Mouse (Mus musculus): ENCODE measurements around the gene Zfp575. TPM values are rescaled to one million over a fixed set of nuclear protein-coding genes. Genes with fewer than 3 reads are reported as not detected.

The Zfp575 gene
- polyA plus RNA-seq, 1 experiment from 2014 or later = 1.7 TPM

DNA sequence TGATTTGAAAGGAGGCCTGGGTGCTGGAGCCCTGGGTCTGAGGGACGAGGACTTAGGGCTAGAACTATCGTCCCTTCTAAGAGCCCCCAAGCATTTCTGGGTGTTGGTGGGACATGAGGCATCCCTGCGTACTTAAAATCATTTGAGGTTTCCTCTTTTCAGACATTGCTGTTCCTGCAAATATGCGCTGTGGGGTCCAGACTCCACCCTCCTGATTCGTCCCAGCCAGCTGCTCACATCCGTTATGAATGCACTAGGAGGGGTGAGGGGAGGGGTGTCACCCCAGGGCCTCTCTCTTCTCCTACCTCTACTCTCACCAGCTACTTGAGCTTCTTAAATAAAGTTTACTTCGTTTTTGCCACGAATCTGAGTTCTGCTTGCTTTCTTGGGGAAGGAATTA lies 21.1 kb upstream of the Zfp575 start:
- Histone ChIP-seq H3K9ac (ENCODE audit: low read length) (no peak overlapping the region), H3K9me3 (ENCODE audit: control insufficient read depth, low read length) (no peaks in the 10 kb centered on the region), H3K4me2 (ENCODE audit: low read depth) (no peak overlapping the region), H3K27ac (ENCODE audit: low read depth, low read length) (no peak overlapping the region), H3K27me3 (ENCODE audit: control insufficient read depth, insufficient read depth, low read length) (peaks cover 39% of the 10 kb centered on the region), H3K4me1 (ENCODE audit: control insufficient read depth, insufficient read depth, low read length) (peaks cover 9% of the 10 kb centered on the region; the same call in 1 of the 2 replicates), H3K36me3 (ENCODE audit: control insufficient read depth, insufficient read depth, low read length) (no peaks in the 10 kb centered on the region), H3K4me3 (ENCODE audit: low read depth, low read length) (no peak overlapping the region)
- ATAC-seq (ENCODE audit: insufficient read depth, low FRiP score, low TSS enrichment) (no peak), DNase-seq (ENCODE audit: low spot score) (no peak)
- 78% methylated on average over 8 of the region's 8 CpGs for WGBS

DNA sequence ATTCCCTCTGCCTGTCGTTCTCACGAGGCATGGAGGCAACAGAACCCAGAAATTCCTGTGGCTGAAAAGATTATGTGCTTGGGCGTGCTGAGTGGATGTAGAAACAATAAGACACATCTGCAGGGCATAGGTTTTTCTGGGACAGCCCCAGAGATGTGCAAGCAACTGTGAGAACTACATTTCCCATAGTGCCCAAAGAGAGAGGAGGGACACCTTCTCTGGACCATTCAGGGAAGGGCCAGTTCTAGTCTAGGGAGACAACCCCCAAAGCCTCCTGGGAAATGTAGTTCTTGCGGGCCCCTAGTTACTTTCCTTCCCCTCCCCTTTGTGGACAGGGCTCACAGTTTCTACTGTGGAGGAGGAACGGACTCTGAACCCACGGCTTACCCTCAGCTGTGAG lies 20.6 kb upstream of the Zfp575 start:
- peaks cover 34% of the 10 kb centered on the region for H3K27me3 ChIP-seq (ENCODE audit: control insufficient read depth, insufficient read depth, low read length)

DNA sequence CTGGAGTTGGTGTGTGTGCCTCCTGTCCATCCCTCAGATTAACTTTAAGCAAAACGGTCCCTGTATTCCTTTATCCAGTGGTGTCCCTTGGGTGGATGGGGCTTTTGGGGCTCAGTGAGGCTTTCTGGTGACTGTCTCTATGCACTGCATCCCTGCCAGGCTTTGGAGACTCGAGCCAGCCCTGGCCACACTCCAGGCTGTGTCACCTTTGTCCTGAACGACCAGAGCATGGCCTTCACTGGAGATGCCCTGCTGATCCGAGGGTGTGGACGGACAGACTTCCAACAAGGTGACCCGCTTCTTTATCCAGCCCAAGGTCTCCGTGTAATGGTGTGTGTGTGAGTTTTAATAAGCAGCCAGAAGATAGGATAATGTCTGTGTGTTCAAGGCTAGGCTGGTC lies 18.6 kb upstream of the Zfp575 start:
- no peak overlapping the region for H3K9ac ChIP-seq (ENCODE audit: low read length)
- no peak overlapping the region for H3K4me3 ChIP-seq (ENCODE audit: low read depth, low read length)
- ATAC-seq (ENCODE audit: insufficient read depth, low FRiP score, low TSS enrichment) (no peak), DNase-seq (ENCODE audit: low spot score) (no peak)
- H3K27ac ChIP-seq (ENCODE audit: low read depth, low read length) = no peak overlapping the region
- no peaks in the 10 kb centered on the region for H3K9me3 ChIP-seq (ENCODE audit: control insufficient read depth, low read length)
- no peak overlapping the region for H3K4me2 ChIP-seq (ENCODE audit: low read depth)
- H3K36me3 ChIP-seq (ENCODE audit: control insufficient read depth, insufficient read depth, low read length) = no peaks in the 10 kb centered on the region
- peaks cover 7% of the 10 kb centered on the region; the same call in 1 of the 2 replicates for H3K4me1 ChIP-seq (ENCODE audit: control insufficient read depth, insufficient read depth, low read length)
- peaks cover 14% of the 10 kb centered on the region for H3K27me3 ChIP-seq (ENCODE audit: control insufficient read depth, insufficient read depth, low read length)
- WGBS = 84% methylated on average over 7 of the region's 7 CpGs

More for the DNA sequence above, 20.6 kb upstream of the Zfp575 start:
- Histone ChIP-seq H3K36me3 (ENCODE audit: control insufficient read depth, insufficient read depth, low read length) (no peaks in the 10 kb centered on the region), H3K4me2 (ENCODE audit: low read depth) (no peak overlapping the region), H3K9me3 (ENCODE audit: control insufficient read depth, low read length) (no peaks in the 10 kb centered on the region), H3K27ac (ENCODE audit: low read depth, low read length) (no peak overlapping the region), H3K4me1 (ENCODE audit: control insufficient read depth, insufficient read depth, low read length) (peaks cover 9% of the 10 kb centered on the region; the same call in 1 of the 2 replicates), H3K4me3 (ENCODE audit: low read depth, low read length) (no peak overlapping the region), H3K9ac (ENCODE audit: low read length) (no peak overlapping the region)
- WGBS = 44% methylated on average over 6 of the region's 6 CpGs
- ATAC-seq (ENCODE audit: insufficient read depth, low FRiP score, low TSS enrichment) = no peak
- DNase-seq (ENCODE audit: low spot score) = no peak

DNA sequence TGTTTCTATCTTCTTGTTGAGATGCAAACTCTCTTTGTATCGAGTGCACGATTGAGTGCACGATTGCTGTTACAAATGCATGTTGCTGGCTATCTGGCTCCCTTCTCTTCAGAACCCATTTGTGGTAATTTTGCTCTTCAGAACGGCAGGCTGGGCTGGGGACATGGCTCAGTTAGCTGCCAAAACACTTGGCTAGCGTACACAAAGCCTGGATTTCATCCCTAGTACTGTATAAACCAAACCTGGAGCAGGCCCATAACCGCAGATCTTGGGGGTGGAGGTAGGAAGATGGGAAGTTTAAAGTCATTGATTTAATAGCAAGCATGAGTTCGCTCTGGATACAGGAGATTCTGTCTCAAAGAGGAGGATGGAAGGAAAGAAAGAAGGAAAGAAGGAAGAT lies 18.1 kb upstream of the Zfp575 start:
- peaks cover 4% of the 10 kb centered on the region; the same call in 1 of the 2 replicates for H3K4me1 ChIP-seq (ENCODE audit: control insufficient read depth, insufficient read depth, low read length)
- peaks cover 9% of the 10 kb centered on the region for H3K27me3 ChIP-seq (ENCODE audit: control insufficient read depth, insufficient read depth, low read length)
- H3K36me3 ChIP-seq (ENCODE audit: control insufficient read depth, insufficient read depth, low read length) = no peaks in the 10 kb centered on the region
- ATAC-seq (ENCODE audit: insufficient read depth, low FRiP score, low TSS enrichment) (no peak), DNase-seq (ENCODE audit: low spot score) (no peak)
- no peak overlapping the region for H3K9ac ChIP-seq (ENCODE audit: low read length)
- H3K27ac ChIP-seq (ENCODE audit: low read depth, low read length) = no peak overlapping the region
- H3K4me3 ChIP-seq (ENCODE audit: low read depth, low read length) = no peak overlapping the region
- WGBS = 87% methylated on average over 7 of the region's 7 CpGs
- no peaks in the 10 kb centered on the region for H3K9me3 ChIP-seq (ENCODE audit: control insufficient read depth, low read length)
- H3K4me2 ChIP-seq (ENCODE audit: low read depth) = no peak overlapping the region

DNA sequence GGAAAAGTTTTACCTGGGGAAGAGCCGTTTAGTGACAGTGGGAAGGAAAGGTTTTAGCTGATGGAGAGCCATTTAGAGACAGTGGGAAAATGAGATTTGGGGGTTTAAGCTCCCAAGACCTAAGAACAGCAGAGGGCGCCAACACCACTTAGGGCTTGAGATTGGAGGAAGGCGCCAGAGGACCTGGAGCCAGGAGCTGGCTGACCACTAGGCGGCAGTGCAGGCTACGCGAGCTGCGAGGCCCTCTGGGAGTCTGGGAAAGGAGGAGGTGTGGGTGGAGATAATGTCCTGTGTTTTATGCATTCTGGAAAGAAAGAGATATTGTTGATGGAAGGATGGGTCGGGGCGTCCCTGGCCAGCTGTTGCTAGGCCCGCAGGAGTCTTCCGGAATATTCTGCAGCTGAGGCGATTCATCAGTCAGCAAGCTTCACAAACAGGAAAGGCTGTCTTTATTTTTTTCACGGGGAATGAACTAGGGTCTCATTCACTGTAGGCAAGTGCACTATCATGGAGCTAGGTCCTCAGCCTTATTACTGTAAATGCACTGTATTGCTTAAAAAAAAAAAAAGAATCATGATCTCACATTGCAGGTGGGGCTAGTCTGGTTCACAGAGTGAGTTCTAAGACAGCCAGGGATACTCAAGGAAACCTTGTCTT lies 13.6 kb upstream of the Zfp575 start:
- peak overlapping the region; percentile 30; the same call in 1 of the 2 replicates for H3K4me2 ChIP-seq (ENCODE audit: low read depth)

DNA sequence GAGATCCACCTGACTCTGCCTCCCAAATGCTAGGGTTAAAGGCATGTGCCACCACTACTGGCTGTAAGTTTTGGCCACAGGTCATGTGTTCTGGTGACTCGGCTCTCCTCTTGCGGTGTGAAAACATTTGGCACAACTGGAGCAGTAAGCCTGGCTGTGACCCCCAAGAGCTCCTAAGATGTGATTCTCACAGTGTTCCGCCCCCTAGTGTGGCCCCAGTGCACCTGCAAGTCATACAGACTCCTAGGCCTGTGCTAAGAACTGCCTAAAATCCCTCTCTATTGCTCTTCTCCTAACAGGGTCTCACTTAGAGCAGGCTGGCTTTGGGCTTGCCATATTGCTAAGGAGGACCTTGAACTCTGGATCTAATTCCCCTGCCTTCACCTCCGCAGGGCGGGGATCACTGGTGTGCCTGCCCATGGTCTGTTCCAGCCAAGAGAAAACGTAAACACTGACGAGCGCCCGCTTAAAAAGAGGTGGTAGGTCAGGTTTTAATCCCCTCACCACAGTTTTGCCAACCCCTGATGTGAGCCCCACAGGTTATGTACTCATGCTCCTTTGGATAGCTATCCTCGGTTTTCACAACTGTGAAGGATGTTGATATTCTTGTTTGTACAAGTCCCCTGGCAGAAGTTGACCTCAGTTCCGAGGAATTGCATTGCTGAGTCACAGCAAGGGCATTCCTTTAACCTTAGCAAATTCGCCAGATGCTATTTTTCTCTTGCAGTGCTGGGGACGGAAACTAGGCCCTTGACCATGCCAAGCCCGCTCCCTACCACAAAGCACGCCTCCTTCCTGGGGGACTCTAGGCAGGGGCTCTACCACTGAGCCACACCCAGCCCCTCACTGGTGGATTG lies 12.0 kb upstream of the Zfp575 start:
- Histone ChIP-seq H3K4me2 (ENCODE audit: low read depth) (no peak overlapping the region), H3K4me3 (ENCODE audit: low read depth, low read length) (no peak overlapping the region), H3K4me1 (ENCODE audit: control insufficient read depth, insufficient read depth, low read length) (no peaks in the 10 kb centered on the region; the same call in 1 of the 2 replicates), H3K27me3 (ENCODE audit: control insufficient read depth, insufficient read depth, low read length) (peaks cover 7% of the 10 kb centered on the region), H3K9me3 (ENCODE audit: control insufficient read depth, low read length) (no peaks in the 10 kb centered on the region), H3K27ac (ENCODE audit: low read depth, low read length) (no peak overlapping the region), H3K9ac (ENCODE audit: low read length) (no peak overlapping the region), H3K36me3 (ENCODE audit: control insufficient read depth, insufficient read depth, low read length) (no peaks in the 10 kb centered on the region)
- 79% methylated on average over 15 of the region's 15 CpGs for whole genome bisulfite sequencing
- DNase-seq (ENCODE audit: low spot score) (no peak), ATAC-seq (ENCODE audit: insufficient read depth, low FRiP score, low TSS enrichment) (no peak)

More for the DNA sequence above, 13.6 kb upstream of the Zfp575 start:
- no peaks in the 10 kb centered on the region for H3K36me3 ChIP-seq (ENCODE audit: control insufficient read depth, insufficient read depth, low read length)
- no peaks in the 10 kb centered on the region for H3K27me3 ChIP-seq (ENCODE audit: control insufficient read depth, insufficient read depth, low read length)
- 6% methylated on average over 13 of the region's 13 CpGs for WGBS
- H3K27ac ChIP-seq (ENCODE audit: low read depth, low read length) = no peak overlapping the region
- DNase-seq (ENCODE audit: low spot score) (peak; percentile 95), ATAC-seq (ENCODE audit: insufficient read depth, low FRiP score, low TSS enrichment) (peak; percentile 68)
- H3K4me1 ChIP-seq (ENCODE audit: control insufficient read depth, insufficient read depth, low read length) = no peaks in the 10 kb centered on the region
- H3K9ac ChIP-seq (ENCODE audit: low read length) = no peak overlapping the region; the same call in 1 of the 2 replicates
- H3K9me3 ChIP-seq (ENCODE audit: control insufficient read depth, low read length) = no peaks in the 10 kb centered on the region
- no peak overlapping the region for H3K4me3 ChIP-seq (ENCODE audit: low read depth, low read length)

DNA sequence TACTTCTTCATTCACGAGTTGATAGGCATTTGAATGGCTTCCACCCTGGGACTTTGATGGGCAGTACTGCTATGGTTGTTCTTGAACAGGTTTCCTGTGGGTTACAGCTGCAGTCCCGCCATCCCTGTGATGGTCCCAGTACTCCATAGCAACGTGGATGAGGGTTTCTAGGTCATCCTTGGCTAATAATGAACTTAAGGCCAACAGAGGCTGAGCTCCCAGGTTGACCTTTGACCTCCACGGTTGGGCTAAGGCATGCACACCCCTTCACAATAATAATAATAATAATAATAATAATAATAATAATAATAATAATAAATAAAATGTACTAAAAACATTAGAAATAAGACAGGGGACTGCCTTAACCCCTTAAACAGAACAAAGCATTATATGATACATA lies 10.7 kb upstream of the Zfp575 start:
- no peak overlapping the region for H3K4me2 ChIP-seq (ENCODE audit: low read depth)
- no peaks in the 10 kb centered on the region for H3K36me3 ChIP-seq (ENCODE audit: control insufficient read depth, insufficient read depth, low read length)
- 76% methylated on average over 4 of the region's 4 CpGs for WGBS
- no peaks in the 10 kb centered on the region; the same call in 1 of the 2 replicates for H3K4me1 ChIP-seq (ENCODE audit: control insufficient read depth, insufficient read depth, low read length)
- peaks cover 7% of the 10 kb centered on the region for H3K27me3 ChIP-seq (ENCODE audit: control insufficient read depth, insufficient read depth, low read length)
- ATAC-seq (ENCODE audit: insufficient read depth, low FRiP score, low TSS enrichment) (no peak), DNase-seq (ENCODE audit: low spot score) (no peak)
- H3K27ac ChIP-seq (ENCODE audit: low read depth, low read length) = no peak overlapping the region
- H3K9ac ChIP-seq (ENCODE audit: low read length) = no peak overlapping the region
- no peaks in the 10 kb centered on the region for H3K9me3 ChIP-seq (ENCODE audit: control insufficient read depth, low read length)
- H3K4me3 ChIP-seq (ENCODE audit: low read depth, low read length) = no peak overlapping the region

DNA sequence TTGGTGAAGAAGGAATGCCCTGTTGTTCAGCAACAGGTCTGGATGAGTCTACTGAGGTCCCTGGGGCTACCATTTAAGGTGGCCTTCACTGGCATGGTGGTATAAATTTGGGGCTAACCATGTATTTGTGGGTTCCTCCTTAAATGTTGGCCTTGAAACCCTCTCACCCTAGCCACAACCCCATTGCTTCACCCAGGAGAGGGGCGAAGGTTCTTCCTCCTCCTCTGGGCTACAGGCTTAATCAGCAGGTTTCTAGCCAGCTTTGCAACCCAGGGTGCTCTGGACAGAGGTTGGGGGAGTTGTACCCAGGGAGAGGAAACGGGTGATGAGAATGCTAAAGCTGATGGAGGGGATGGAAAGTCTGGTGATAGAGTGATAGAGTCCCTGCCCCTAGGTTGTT lies 8.0 kb upstream of the Zfp575 start:
- Histone ChIP-seq H3K4me2 (ENCODE audit: low read depth) (no peak overlapping the region), H3K36me3 (ENCODE audit: control insufficient read depth, insufficient read depth, low read length) (no peaks in the 10 kb centered on the region), H3K27me3 (ENCODE audit: control insufficient read depth, insufficient read depth, low read length) (peaks cover 7% of the 10 kb centered on the region), H3K4me1 (ENCODE audit: control insufficient read depth, insufficient read depth, low read length) (no peaks in the 10 kb centered on the region; the same call in 1 of the 2 replicates), H3K27ac (ENCODE audit: low read depth, low read length) (no peak overlapping the region), H3K9me3 (ENCODE audit: control insufficient read depth, low read length) (no peaks in the 10 kb centered on the region), H3K4me3 (ENCODE audit: low read depth, low read length) (no peak overlapping the region), H3K9ac (ENCODE audit: low read length) (no peak overlapping the region)
- WGBS = 74% methylated on average over 2 of the region's 2 CpGs
- DNase-seq (ENCODE audit: low spot score) (no peak), ATAC-seq (ENCODE audit: insufficient read depth, low FRiP score, low TSS enrichment) (no peak)

Data from neural tube, embryonic 11.5 days (tissue).